Mouse (Mus musculus): ENCODE measurements around the gene Prkra. TPM values are rescaled to one million over a fixed set of nuclear protein-coding genes. Genes with fewer than 3 reads are reported as not detected.

Gene Prkra
- total and polyA plus RNA-seq, 3 experiments: 7.0 to 13.7 (median 8.4) TPM

DNA sequence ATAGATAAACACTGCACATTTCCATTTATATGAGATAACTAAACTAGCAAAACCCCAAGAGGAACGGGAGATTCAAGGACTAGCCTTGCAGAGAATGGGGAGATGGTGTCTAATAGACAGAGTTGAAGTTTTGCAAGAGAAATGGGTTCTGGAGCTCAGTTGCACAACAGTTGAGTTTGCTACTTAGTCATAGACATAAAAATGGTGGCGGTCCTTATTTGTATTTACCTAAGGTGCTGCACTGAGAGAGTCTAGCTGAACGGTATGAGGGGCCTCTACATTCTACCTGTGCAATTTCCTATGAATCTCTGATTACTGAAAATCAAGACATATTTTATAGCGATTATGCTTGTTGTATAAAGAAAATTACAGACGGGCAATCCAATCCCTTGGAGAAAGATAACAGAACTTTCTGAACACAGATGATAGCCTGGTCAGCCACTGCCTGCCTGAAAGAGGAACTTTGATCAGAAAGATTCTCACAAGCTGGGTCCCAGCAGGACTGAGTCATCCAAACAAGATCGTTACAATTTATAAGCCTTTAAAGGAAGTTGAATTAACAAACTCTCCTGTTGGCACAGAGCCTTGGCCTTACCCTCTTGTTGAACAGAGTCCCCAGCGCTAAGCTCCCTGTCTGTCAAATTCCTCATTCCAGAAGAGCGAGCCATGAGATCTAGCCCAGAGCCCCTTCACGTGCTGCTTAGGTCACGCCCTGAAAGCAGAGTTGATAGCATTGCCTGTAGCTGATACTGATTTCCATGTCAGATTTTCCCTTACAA, 37.3 kb downstream of the Prkra start:
- H3K4me3 ChIP-seq (replicated peaks in 1 of 3; ENCODE audit: low read depth in 2 of 3, low read length in 2 of 3, poor library complexity in 1 of 3): no peak overlapping the region
- no peaks in the 10 kb centered on the region for H3K36me3 ChIP-seq (replicated peaks in 1 of 2; ENCODE audit: control insufficient read depth in 1 of 2, insufficient read depth in 1 of 2, low read length in 1 of 2)
- DNase-seq (ENCODE audit: extremely low read depth): no peak
- TF ChIP-seq IRF4 (IDR thresholded peaks at IDR 0.05; ENCODE audit: low read depth, low read length) (no peak), SIN3A (IDR thresholded peaks at IDR 0.05; ENCODE audit: low read length) (no peak), MYC (IDR thresholded peaks at IDR 0.05; ENCODE audit: low read depth, low read length) (no peak), ZNF384 (IDR thresholded peaks at IDR 0.05; ENCODE audit: low read depth, low read length) (no peak), TBP (conservative IDR thresholded peaks at IDR 0.05; ENCODE audit: low read depth, low read length) (no peak), MAX (IDR thresholded peaks at IDR 0.05; ENCODE audit: low read length) (no peak), ZC3H11A (IDR thresholded peaks at IDR 0.05; ENCODE audit: low read depth, low read length) (no peak), ELF1 (IDR thresholded peaks at IDR 0.05; ENCODE audit: low read depth, low read length) (no peak), GABPA (IDR thresholded peaks at IDR 0.05; ENCODE audit: insufficient replicate concordance, low read depth, low read length) (no peak), BHLHE40 (IDR thresholded peaks at IDR 0.05; ENCODE audit: low read depth, low read length) (no peak), CTCF (conservative IDR thresholded peaks at IDR 0.05 in 1 of 2, IDR thresholded peaks at IDR 0.05 in 1 of 2; ENCODE audit: low read depth in 2 of 2, low read length in 2 of 2) (no peak), CHD2 (IDR thresholded peaks at IDR 0.05; ENCODE audit: low read length) (no peak), MEF2A (IDR thresholded peaks at IDR 0.05; ENCODE audit: borderline replicate concordance, low read depth, low read length) (no peak), EP300 (IDR thresholded peaks at IDR 0.05; ENCODE audit: low read length) (no peak), JUND (conservative IDR thresholded peaks at IDR 0.05; ENCODE audit: low read depth, low read length) (no peak), E2F4 (IDR thresholded peaks at IDR 0.05; ENCODE audit: insufficient replicate concordance, low read depth, low read length) (no peak)
- no peak overlapping the region for H3K27ac ChIP-seq (ENCODE audit: insufficient read depth, low read depth)
- no peak overlapping the region for H3K4me2 ChIP-seq (ENCODE audit: insufficient read depth, low read depth, poor library complexity, severe bottlenecking)
- dilution Hi-C loops (cut with MboI; ENCODE audit: extremely low pct_ligation_motif_present, extremely low pct_unique_long_range_greater_than_20kb, low sequenced_read_pairs) (no loop called here), in situ Hi-C loops (cut with MboI; ENCODE audit: low pct_ligation_motif_present, low pct_unique_long_range_greater_than_20kb, low sequenced_read_pairs) (no loop called here)
- H3K4me1 ChIP-seq (ENCODE audit: control insufficient read depth in 1 of 2, insufficient read depth in 2 of 2): no peaks in the 10 kb centered on the region
- H3K27me3 ChIP-seq (replicated peaks): no peaks in the 10 kb centered on the region
- H3K9me3 ChIP-seq (replicated peaks; ENCODE audit: low read length): no peaks in the 10 kb centered on the region
- no peak overlapping the region for H3K9ac ChIP-seq (ENCODE audit: insufficient read depth, low read depth)
- H3K79me2 ChIP-seq (replicated peaks; ENCODE audit: control insufficient read depth, extremely low read depth, insufficient read depth, poor library complexity, severe bottlenecking): no peaks in the 10 kb centered on the region

DNA sequence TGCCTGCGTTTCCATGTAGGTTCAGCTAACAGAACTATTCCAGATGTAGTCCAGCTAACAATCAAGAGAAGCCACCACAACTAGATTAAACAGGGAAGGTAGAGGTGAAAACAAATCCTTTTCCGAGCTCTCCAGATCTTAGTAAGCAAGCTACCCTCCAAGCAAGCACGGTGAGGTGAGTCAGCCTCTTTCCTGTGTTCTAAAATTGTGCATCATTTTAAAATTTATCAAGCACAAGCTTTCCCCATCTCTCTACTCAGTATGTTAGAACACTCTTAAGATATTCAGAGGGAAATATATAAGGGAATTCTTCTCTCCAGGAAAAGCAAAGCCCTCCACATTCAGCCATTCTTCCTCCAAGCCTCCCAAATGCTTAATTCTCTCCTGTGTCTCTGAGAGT, 41.1 kb downstream of the Prkra start:
- Histone ChIP-seq H3K4me3 (replicated peaks in 1 of 3; ENCODE audit: low read depth in 2 of 3, low read length in 2 of 3, poor library complexity in 1 of 3) (no peak overlapping the region), H3K79me2 (replicated peaks; ENCODE audit: control insufficient read depth, extremely low read depth, insufficient read depth, poor library complexity, severe bottlenecking) (no peaks in the 10 kb centered on the region), H3K9me3 (replicated peaks; ENCODE audit: low read length) (no peaks in the 10 kb centered on the region), H3K36me3 (replicated peaks in 1 of 2; ENCODE audit: control insufficient read depth in 1 of 2, insufficient read depth in 1 of 2, low read length in 1 of 2) (no peaks in the 10 kb centered on the region), H3K27me3 (replicated peaks) (no peaks in the 10 kb centered on the region), H3K9ac (ENCODE audit: insufficient read depth, low read depth) (no peak overlapping the region), H3K4me1 (ENCODE audit: control insufficient read depth in 1 of 2, insufficient read depth in 2 of 2) (no peaks in the 10 kb centered on the region), H3K4me2 (ENCODE audit: insufficient read depth, low read depth, poor library complexity, severe bottlenecking) (no peak overlapping the region), H3K27ac (ENCODE audit: insufficient read depth, low read depth) (no peak overlapping the region)
- no peak for TF ChIP-seq NRF1 (IDR thresholded peaks at IDR 0.05; ENCODE audit: low read depth, low read length)
- no peak for TF ChIP-seq MEF2A (IDR thresholded peaks at IDR 0.05; ENCODE audit: borderline replicate concordance, low read depth, low read length)
- TF ChIP-seq USF1 (IDR thresholded peaks at IDR 0.05; ENCODE audit: low read depth, low read length): no peak
- TF ChIP-seq MYC (IDR thresholded peaks at IDR 0.05; ENCODE audit: low read depth, low read length): no peak
- no peak for TF ChIP-seq MAX (IDR thresholded peaks at IDR 0.05; ENCODE audit: low read length)
- TF ChIP-seq UBTF (IDR thresholded peaks at IDR 0.05; ENCODE audit: low read depth, low read length): no peak
- TF ChIP-seq BHLHE40 (IDR thresholded peaks at IDR 0.05; ENCODE audit: low read depth, low read length): no peak
- no peak for TF ChIP-seq JUND (conservative IDR thresholded peaks at IDR 0.05; ENCODE audit: low read depth, low read length)
- TF ChIP-seq POLR2A (IDR thresholded peaks at IDR 0.05; ENCODE audit: low read depth, low read length): no peak
- no peak for TF ChIP-seq MXI1 (IDR thresholded peaks at IDR 0.05; ENCODE audit: low read depth, low read length)
- TF ChIP-seq ZMIZ1 (IDR thresholded peaks at IDR 0.05; ENCODE audit: low read depth, low read length): no peak
- no peak for TF ChIP-seq JUN (IDR thresholded peaks at IDR 0.05; ENCODE audit: insufficient read depth, low read depth, low read length)
- TF ChIP-seq E2F4 (IDR thresholded peaks at IDR 0.05; ENCODE audit: insufficient replicate concordance, low read depth, low read length): no peak
- dilution Hi-C loops (cut with MboI; ENCODE audit: extremely low pct_ligation_motif_present, extremely low pct_unique_long_range_greater_than_20kb, low sequenced_read_pairs): no loop called here
- in situ Hi-C loops (cut with MboI; ENCODE audit: low pct_ligation_motif_present, low pct_unique_long_range_greater_than_20kb, low sequenced_read_pairs): no loop called here
- DNase-seq (ENCODE audit: extremely low read depth): no peak

All from CH12.LX (cell line).